In genomic region chrX:19235449-19235848, GRCm38 (mm10) we compare ENCODE assay signal across 21 mouse cellular contexts.
DNase-seq lines count a peak whose midpoint lies in the region; ATAC-seq and TF ChIP-seq lines count a peak whose summit lies in the region.
"Had no signal": no experiment of that assay in that cellular context is flagged by ENCODE, and none has a peak within 500 bp of the region (broad histone marks: within the 10 kb centered on the region; RNA-seq: fewer than 3 reads in every experiment).

No protein-coding gene starts in this region.

- H3K27me3 ChIP-seq in hindbrain, postnatal 0 days (ENCODE audit: insufficient read depth, low read length), result no peaks in the 10 kb centered on the region
- H3K27me3 ChIP-seq in hindbrain, embryonic 11.5 days (ENCODE audit: control insufficient read depth, insufficient read depth, low read length), result no peaks in the 10 kb centered on the region
- no peaks in the 10 kb centered on the region for H3K27me3 ChIP-seq in liver, embryonic 15.5 days
- H3K27me3 ChIP-seq in liver, embryonic 11.5 days (replicated peaks; ENCODE audit: control insufficient read depth, insufficient read depth, low read length), result no peaks in the 10 kb centered on the region
- H3K27me3 ChIP-seq: embryonic facial prominence, embryonic 12.5 days; forebrain, embryonic 15.5 days; midbrain, embryonic 15.5 days had no signal

- TF ChIP-seq CTCF in hindbrain, postnatal 0 days (IDR thresholded peaks at IDR 0.05; ENCODE audit: low read depth), result no peak

- WGBS in hindbrain, postnatal 0 days, result 56% methylated on average over 3 of the region's 3 CpGs
- WGBS in hindbrain, embryonic 11.5 days, result 85% methylated on average over 3 of the region's 3 CpGs
- 56% methylated on average over 3 of the region's 3 CpGs for WGBS in liver, embryonic 15.5 days (ENCODE audit: insufficient replicate concordance)
- 72% methylated on average over 3 of the region's 3 CpGs for WGBS in liver, embryonic 11.5 days

- DNase-seq in hindbrain, postnatal 0 days (ENCODE audit: low spot score), result peak; percentile 16
- DNase-seq in hindbrain, embryonic 11.5 days (ENCODE audit: low spot score), result no peak
- no peak for DNase-seq in liver, embryonic 11.5 days (ENCODE audit: low spot score)
- peak; percentile 78 for DNase-seq in 3T3-L1 (ENCODE audit: low read depth, low spot score)
- peak; percentile 10 for DNase-seq in adipocyte (ENCODE audit: low spot score)
- DNase-seq in right cerebral cortex, postnatal 25 days, result no peak
- DNase-seq in layer of hippocampus, postnatal 25 days (ENCODE audit: extremely low spot score in 1 of 2, low spot score in 1 of 2), result no peak
- DNase-seq: adrenal gland, postnatal 14 days; cerebellum, adult 11-12 months; gastrocnemius, postnatal 25 days; kidney, adult 18-20 months; kidney, postnatal 25 days; lung, adult 2 months; thymus, postnatal 14 days had no signal

- no peak overlapping the region for H3K27ac ChIP-seq in hindbrain, postnatal 0 days
- no peak overlapping the region for H3K27ac ChIP-seq in hindbrain, embryonic 11.5 days (ENCODE audit: low read depth, low read length)
- H3K27ac ChIP-seq in liver, embryonic 15.5 days (replicated peaks), result no peak overlapping the region
- H3K27ac ChIP-seq in liver, embryonic 11.5 days (ENCODE audit: low read depth, low read length), result no peak overlapping the region
- H3K27ac ChIP-seq: embryonic facial prominence, embryonic 12.5 days; forebrain, embryonic 15.5 days; limb, embryonic 13.5 days; midbrain, embryonic 15.5 days; stomach, postnatal 0 days had no signal

- no peak for ATAC-seq in hindbrain, postnatal 0 days
- no peak for ATAC-seq in hindbrain, embryonic 11.5 days (ENCODE audit: low FRiP score)
- no peak for ATAC-seq in liver, embryonic 15.5 days (ENCODE audit: insufficient read depth)
- no peak for ATAC-seq in liver, embryonic 11.5 days (replicated peaks; ENCODE audit: low FRiP score)
- ATAC-seq: activated CD4-positive, CD25-positive, alpha-beta regulatory T cell, adult 4 months; forebrain, embryonic 15.5 days; midbrain, embryonic 15.5 days had no signal

- no peak overlapping the region for H3K9ac ChIP-seq in hindbrain, postnatal 0 days (replicated peaks; ENCODE audit: low read length)
- no peak overlapping the region for H3K9ac ChIP-seq in hindbrain, embryonic 11.5 days (ENCODE audit: low read depth, low read length)
- H3K9ac ChIP-seq in liver, embryonic 15.5 days, result no peak overlapping the region
- no peak overlapping the region for H3K9ac ChIP-seq in liver, embryonic 11.5 days (ENCODE audit: low read depth, low read length)
- H3K9ac ChIP-seq: embryonic facial prominence, embryonic 12.5 days; forebrain, embryonic 15.5 days; limb, embryonic 13.5 days; midbrain, embryonic 15.5 days had no signal

- no peaks in the 10 kb centered on the region for H3K4me1 ChIP-seq in hindbrain, postnatal 0 days (ENCODE audit: insufficient read depth, low read length)
- no peaks in the 10 kb centered on the region for H3K4me1 ChIP-seq in hindbrain, embryonic 11.5 days (replicated peaks; ENCODE audit: control insufficient read depth, insufficient read depth, low read length)
- no peaks in the 10 kb centered on the region; the same call in 1 of the 2 replicates for H3K4me1 ChIP-seq in liver, embryonic 15.5 days (replicated peaks)
- H3K4me1 ChIP-seq in liver, embryonic 11.5 days (replicated peaks; ENCODE audit: control insufficient read depth, insufficient read depth, low read length), result no peaks in the 10 kb centered on the region
- H3K4me1 ChIP-seq: embryonic facial prominence, embryonic 12.5 days; forebrain, embryonic 15.5 days; limb, embryonic 13.5 days; midbrain, embryonic 15.5 days had no signal

- no peak overlapping the region for H3K4me2 ChIP-seq in hindbrain, postnatal 0 days (ENCODE audit: low read depth, low read length)
- H3K4me2 ChIP-seq in hindbrain, embryonic 11.5 days (replicated peaks; ENCODE audit: low read depth, low read length), result no peak overlapping the region
- 0 out of 2 replicates have a peak overlapping the region, but pooled peaks have one; percentile 86 for H3K4me2 ChIP-seq in liver, embryonic 15.5 days
- no peak overlapping the region for H3K4me2 ChIP-seq in liver, embryonic 11.5 days
- H3K4me2 ChIP-seq: embryonic facial prominence, embryonic 12.5 days; forebrain, embryonic 15.5 days; limb, embryonic 13.5 days; midbrain, embryonic 15.5 days had no signal

- H3K9me3 ChIP-seq in hindbrain, postnatal 0 days (ENCODE audit: low read length), result no peaks in the 10 kb centered on the region
- H3K9me3 ChIP-seq in hindbrain, embryonic 11.5 days (ENCODE audit: control insufficient read depth, low read length), result no peaks in the 10 kb centered on the region
- no peaks in the 10 kb centered on the region for H3K9me3 ChIP-seq in liver, embryonic 15.5 days (replicated peaks)
- no peaks in the 10 kb centered on the region for H3K9me3 ChIP-seq in liver, embryonic 11.5 days (ENCODE audit: control insufficient read depth, low read length)
- H3K9me3 ChIP-seq: embryonic facial prominence, embryonic 12.5 days; forebrain, embryonic 15.5 days; limb, embryonic 13.5 days; midbrain, embryonic 15.5 days had no signal

- H3K4me3 ChIP-seq in hindbrain, postnatal 0 days (ENCODE audit: low read length), result no peak overlapping the region
- no peak overlapping the region for H3K4me3 ChIP-seq in hindbrain, embryonic 11.5 days (ENCODE audit: low read depth, low read length)
- no peak overlapping the region for H3K4me3 ChIP-seq in liver, embryonic 15.5 days (replicated peaks)
- H3K4me3 ChIP-seq in liver, embryonic 11.5 days (ENCODE audit: low read depth, low read length), result no peak overlapping the region
- H3K4me3 ChIP-seq: embryonic facial prominence, embryonic 12.5 days; forebrain, embryonic 15.5 days; limb, embryonic 13.5 days; midbrain, embryonic 15.5 days had no signal

- H3K36me3 ChIP-seq in hindbrain, postnatal 0 days (ENCODE audit: insufficient read depth, low read length), result no peaks in the 10 kb centered on the region
- H3K36me3 ChIP-seq in hindbrain, embryonic 11.5 days (ENCODE audit: control insufficient read depth, insufficient read depth, low read length), result no peaks in the 10 kb centered on the region
- H3K36me3 ChIP-seq in liver, embryonic 15.5 days (replicated peaks), result no peaks in the 10 kb centered on the region
- H3K36me3 ChIP-seq in liver, embryonic 11.5 days (ENCODE audit: control insufficient read depth, insufficient read depth, low read length), result no peaks in the 10 kb centered on the region
- H3K36me3 ChIP-seq: embryonic facial prominence, embryonic 12.5 days; forebrain, embryonic 15.5 days; limb, embryonic 13.5 days; midbrain, embryonic 15.5 days had no signal

Comparison
In these comparisons a context has a peak if more than half of its experiments do, and no peak if none do; other contexts are left out.
1. DNase-seq: peak in hindbrain, postnatal 0 days (single experiment), 3T3-L1 (single experiment) and adipocyte (single experiment); none in hindbrain, embryonic 11.5 days (single experiment), liver, embryonic 11.5 days (single experiment), right cerebral cortex, postnatal 25 days (single experiment) and layer of hippocampus, postnatal 25 days (0 of 2).